24 mouse cellular contexts compared by ENCODE assay signal in genomic region chr3:118328237-118328636, GRCm38 (mm10).
"Had no signal": no experiment of that assay in that cellular context is flagged by ENCODE, and none has a peak within 500 bp of the region (broad histone marks: within the 10 kb centered on the region; RNA-seq: fewer than 3 reads in every experiment).

No protein-coding gene starts in this region.

- H3K27ac ChIP-seq: heart, adult 2 months; heart, embryonic 13.5 days; heart, embryonic 15.5 days; hindbrain, embryonic 15.5 days; hindbrain, postnatal 0 days; kidney, embryonic 15.5 days; kidney, postnatal 0 days; limb, embryonic 13.5 days; limb, embryonic 15.5 days had no signal

- DNase-seq: gastrocnemius, postnatal 14 days; gastrocnemius, postnatal 36 days; heart, adult 11 months; heart, adult 2 months; heart, postnatal 14 days; heart, postnatal 36 days; kidney, adult 11 months; kidney, adult 2 months; kidney, adult 9 months; kidney, postnatal 14 days; kidney, postnatal 36 days; layer of hippocampus, adult 9-11 months; layer of hippocampus, postnatal 36 days; left cerebral cortex, postnatal 4 days had no signal

- H3K4me3 ChIP-seq: heart, adult 2 months; heart, embryonic 13.5 days; heart, embryonic 15.5 days; hindbrain, embryonic 15.5 days; kidney, embryonic 15.5 days; limb, embryonic 13.5 days; limb, embryonic 15.5 days had no signal

- ATAC-seq: hindbrain, postnatal 0 days; intestine, embryonic 16.5 days had no signal

- H3K9me3 ChIP-seq: heart, embryonic 13.5 days; heart, embryonic 15.5 days; hindbrain, embryonic 15.5 days; kidney, embryonic 15.5 days; limb, embryonic 13.5 days; limb, embryonic 15.5 days had no signal

- H3K4me1 ChIP-seq: hindbrain, embryonic 15.5 days; kidney, embryonic 15.5 days; limb, embryonic 15.5 days had no signal

- H3K36me3 ChIP-seq: heart, embryonic 13.5 days; heart, embryonic 15.5 days; hindbrain, embryonic 15.5 days; kidney, embryonic 15.5 days; limb, embryonic 13.5 days; limb, embryonic 15.5 days had no signal

- H3K27me3 ChIP-seq: heart, embryonic 13.5 days; heart, embryonic 15.5 days; hindbrain, embryonic 15.5 days; kidney, embryonic 15.5 days; limb, embryonic 13.5 days; limb, embryonic 15.5 days had no signal

- H3K4me2 ChIP-seq: heart, embryonic 11.5 days; heart, embryonic 13.5 days; heart, embryonic 15.5 days; hindbrain, embryonic 15.5 days; kidney, embryonic 15.5 days; limb, embryonic 13.5 days; limb, embryonic 15.5 days had no signal

- H3K9ac ChIP-seq: heart, embryonic 13.5 days; heart, embryonic 15.5 days; hindbrain, embryonic 15.5 days; kidney, embryonic 15.5 days; limb, embryonic 13.5 days; limb, embryonic 15.5 days had no signal
